Mouse (Mus musculus) kidney, adult 2 months (tissue): ENCODE measurements around the gene Cfap54. TPM values are rescaled to one million over a fixed set of nuclear protein-coding genes. Genes with fewer than 3 reads are reported as not detected.

Source experiments
- DNase-seq: peaks from one replicate; pipeline ENCODE4 v3.0.0; 2021
- H3K27ac ChIP-seq: fragments of 200-500 bp; 2 replicates; pipeline ENCODE4 v1.5.1; 2012; ENCODE audit warnings: low read depth, low read length, control low read depth, inconsistent platforms; ENCODE audit not compliant: insufficient read depth
- H3K27me3 ChIP-seq: fragments of 200-500 bp; replicated peaks from 2 replicates; pipeline ENCODE4 v1.6.1; 2012; ENCODE audit warnings: mild to moderate bottlenecking, moderate library complexity, low read length, inconsistent platforms; ENCODE audit not compliant: control insufficient read depth, insufficient read depth
- H3K36me3 ChIP-seq: fragments of 200-500 bp; 2 replicates; pipeline ENCODE4 v1.6.1; 2012; ENCODE audit warnings: mild to moderate bottlenecking, moderate library complexity, low read length, inconsistent platforms; ENCODE audit not compliant: control insufficient read depth, insufficient read depth
- H3K4me1 ChIP-seq: fragments of 200-500 bp; 2 replicates; pipeline ENCODE4 v1.6.1; 2011; ENCODE audit warnings: low read length; ENCODE audit not compliant: control insufficient read depth, insufficient read depth
- H3K4me3 ChIP-seq: fragments of 200-500 bp; 2 replicates; pipeline ENCODE4 v1.5.1; 2011; ENCODE audit warnings: mild to moderate bottlenecking, low read depth, low read length, control low read depth; ENCODE audit not compliant: insufficient read depth
- CTCF ChIP-seq: fragments of 200-500 bp; conservative IDR thresholded peaks from 2 replicates; pipeline ENCODE4 v1.5.1; 2011; ENCODE audit warnings: low read depth, mild to moderate bottlenecking, control low read depth, low read length, moderate library complexity, mixed read lengths; ENCODE audit not compliant: insufficient read depth, insufficient read length
- POLR2A ChIP-seq: fragments of 200-500 bp; IDR thresholded peaks from one replicate; pipeline ENCODE4 v1.6.1; 2011; ENCODE audit warnings: low read depth, low read length, control low read depth
- WGBS: fragments of 180-500 bp; shearing (Covaris S2); methylation state at CpG from one replicate; pipeline ENCODE4 v1.1.7; 2018; 5-methylcytosine and 5-hydroxymethylcytosine counted together
- polyA plus RNA-seq: library from polyadenylated mRNA; depleted of rRNA; stranded (reverse); fragments of >200 nt; gene quantifications from 2 replicates; pipeline ENCODE4 v1.2.3, GENCODE M21; 2012

Cfap54 gene
- polyA plus RNA-seq, 1 experiment = 0.48 TPM

DNA sequence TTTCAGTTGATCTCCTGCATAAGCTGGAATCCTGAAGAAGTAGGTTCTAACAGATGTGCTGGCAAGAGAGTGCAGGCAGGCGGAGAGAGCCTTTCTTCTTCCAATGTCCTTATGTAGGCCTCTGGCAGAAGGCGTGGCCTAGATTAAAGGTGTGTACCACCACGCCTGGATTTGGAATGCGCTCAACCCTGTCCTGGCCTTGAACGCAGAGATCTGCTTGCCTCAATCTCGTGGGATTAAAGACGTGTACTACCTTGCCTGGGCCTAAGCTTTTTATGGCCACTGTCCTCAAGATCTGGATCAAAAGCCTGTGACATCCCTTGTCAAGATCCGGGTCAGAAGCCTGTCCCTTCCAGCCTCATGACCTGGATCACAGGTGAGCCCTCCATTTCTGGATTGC, 32.5 kb upstream of the Cfap54 start:
- H3K27ac ChIP-seq = no peak overlapping the region
- no peaks in the 10 kb centered on the region for H3K36me3 ChIP-seq
- WGBS = 86% methylated on average over 8 of the region's 8 CpGs
- no peaks in the 10 kb centered on the region for H3K27me3 ChIP-seq
- H3K4me3 ChIP-seq = no peak overlapping the region
- TF ChIP-seq CTCF (no peak), POLR2A (no peak)
- DNase-seq = no peak
- H3K4me1 ChIP-seq = no peaks in the 10 kb centered on the region

DNA sequence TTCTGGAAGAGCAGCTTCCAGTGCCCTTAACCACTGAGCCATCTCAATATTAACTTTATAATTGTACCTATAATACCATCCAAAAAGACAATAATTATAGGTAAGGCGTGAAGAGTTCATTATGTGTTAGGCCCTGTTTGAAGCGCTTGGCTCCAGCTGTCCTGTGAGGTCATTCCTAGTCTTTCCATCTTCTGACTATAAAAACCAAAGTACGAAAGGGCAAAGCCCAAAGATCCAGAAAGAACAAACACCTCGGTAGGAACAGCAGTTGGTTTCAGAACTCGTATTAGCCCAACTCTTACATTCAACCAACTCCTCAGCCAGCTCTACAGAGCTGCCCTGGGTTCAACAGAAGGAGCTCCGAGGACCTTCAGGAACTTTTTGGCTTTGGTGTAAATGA, 30.6 kb upstream of the Cfap54 start:
- no peaks in the 10 kb centered on the region for H3K4me1 ChIP-seq
- no peak for DNase-seq
- no peak overlapping the region for H3K27ac ChIP-seq
- 88% methylated on average over 6 of the region's 6 CpGs for WGBS
- no peaks in the 10 kb centered on the region for H3K27me3 ChIP-seq
- TF ChIP-seq CTCF = no peak
- TF ChIP-seq POLR2A = no peak
- no peak overlapping the region for H3K4me3 ChIP-seq
- H3K36me3 ChIP-seq = no peaks in the 10 kb centered on the region

- WGBS = 55% methylated on average over 8 of the region's 8 CpGs
- Histone ChIP-seq H3K4me1 (no peaks in the 10 kb centered on the region), H3K36me3 (no peaks in the 10 kb centered on the region), H3K27me3 (no peaks in the 10 kb centered on the region), H3K27ac (no peak overlapping the region), H3K4me3 (no peak overlapping the region)
- no peak for DNase-seq
- TF ChIP-seq POLR2A = no peak
- no peak for TF ChIP-seq CTCF
Measured at GRCm38 (mm10) chr10:93111412-93111811, 30.0 kb upstream of the Cfap54 start.

GRCm38 (mm10) chr10:93105358-93105757, 23.9 kb upstream of the Cfap54 start:
- DNase-seq = no peak
- Histone ChIP-seq H3K27me3 (no peaks in the 10 kb centered on the region), H3K4me3 (no peak overlapping the region), H3K27ac (no peak overlapping the region), H3K36me3 (no peaks in the 10 kb centered on the region), H3K4me1 (no peaks in the 10 kb centered on the region)
- 86% methylated on average over 7 of the region's 7 CpGs for WGBS
- no peak for TF ChIP-seq CTCF
- no peak for TF ChIP-seq POLR2A

DNA sequence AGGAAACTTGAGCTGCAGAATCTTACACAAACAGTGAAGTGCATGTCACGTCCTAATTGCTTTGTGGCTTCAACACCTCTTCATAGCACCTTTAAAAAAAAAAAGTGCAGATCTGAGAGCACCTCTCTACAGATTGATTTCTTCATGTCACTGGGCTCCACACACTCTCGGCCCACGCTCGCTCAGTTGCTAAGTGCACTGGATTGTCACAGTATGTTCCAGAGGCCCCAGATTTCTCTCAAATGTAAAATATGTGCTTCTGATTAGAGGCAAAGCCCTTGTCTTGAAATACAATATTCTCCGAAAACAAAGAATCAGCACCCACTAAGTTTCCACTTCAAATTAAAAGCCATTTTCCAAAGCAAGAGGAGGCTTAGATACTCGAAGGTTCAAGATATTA, 22.9 kb upstream of the Cfap54 start:
- Histone ChIP-seq H3K27ac (no peak overlapping the region), H3K4me3 (no peak overlapping the region), H3K36me3 (no peaks in the 10 kb centered on the region), H3K4me1 (no peaks in the 10 kb centered on the region), H3K27me3 (no peaks in the 10 kb centered on the region)
- no peak for DNase-seq
- 49% methylated on average over 6 of the region's 6 CpGs for WGBS
- no peak for TF ChIP-seq POLR2A
- no peak for TF ChIP-seq CTCF

DNA sequence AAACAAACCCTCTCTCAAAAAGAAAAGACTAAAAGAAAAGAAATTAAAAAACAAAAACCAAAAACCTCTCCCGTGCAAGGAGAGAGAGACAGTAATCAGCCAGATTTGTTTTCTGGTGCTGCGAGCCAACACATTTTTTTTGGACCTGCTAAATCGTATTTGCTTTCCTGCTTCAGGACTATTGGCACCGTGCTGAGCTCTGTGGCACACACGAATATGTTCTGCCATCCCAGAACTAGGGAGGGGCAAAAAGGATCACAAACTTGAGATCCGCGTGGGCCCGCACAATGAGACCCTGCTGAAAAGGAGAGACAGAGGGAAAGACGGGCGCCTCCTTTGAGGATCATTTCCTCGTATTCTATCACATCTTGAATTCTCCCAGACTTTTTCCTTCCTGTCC, 22.3 kb upstream of the Cfap54 start:
- Histone ChIP-seq H3K27me3 (no peaks in the 10 kb centered on the region), H3K27ac (no peak overlapping the region), H3K4me1 (no peaks in the 10 kb centered on the region), H3K36me3 (no peaks in the 10 kb centered on the region), H3K4me3 (no peak overlapping the region)
- no peak for TF ChIP-seq POLR2A
- TF ChIP-seq CTCF = no peak
- WGBS = 40% methylated on average over 11 of the region's 11 CpGs
- DNase-seq = no peak

DNA sequence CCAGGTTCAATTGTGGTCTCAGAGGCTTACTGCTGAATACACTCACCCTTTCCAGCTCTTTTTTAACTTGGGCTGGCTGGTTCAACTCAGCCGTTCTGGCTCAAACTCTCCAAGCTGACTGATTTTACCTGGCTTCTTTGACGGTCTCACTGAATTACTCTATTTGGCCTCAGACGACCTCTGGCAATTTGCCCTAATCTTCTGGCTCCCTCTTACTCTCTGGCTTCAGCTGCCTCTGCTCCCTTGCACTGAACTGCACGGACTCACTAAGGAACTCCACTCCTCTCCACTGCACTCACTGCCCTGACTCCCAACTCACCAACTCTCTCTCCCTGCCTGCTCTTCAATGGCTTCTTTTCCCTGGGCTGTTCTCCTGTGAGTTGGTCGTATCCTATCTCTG, 20.9 kb upstream of the Cfap54 start:
- DNase-seq = no peak
- Histone ChIP-seq H3K4me3 (no peak overlapping the region), H3K36me3 (no peaks in the 10 kb centered on the region), H3K4me1 (no peaks in the 10 kb centered on the region), H3K27me3 (no peaks in the 10 kb centered on the region), H3K27ac (no peak overlapping the region)
- 58% methylated on average over 5 of the region's 5 CpGs for WGBS
- TF ChIP-seq CTCF (no peak), POLR2A (no peak)
